In genomic region chr2:147085937-147086336, GRCm38 (mm10) we compare ENCODE assay signal across 37 mouse cellular contexts. TPM values are rescaled to one million over a fixed set of nuclear protein-coding genes. Genes with fewer than 3 reads are reported as not detected.
A peak's percentile ranks its signal among the peaks of the same experiment; 100 is the strongest.
DNase-seq lines count a peak whose midpoint lies in the region; ATAC-seq lines count a peak whose summit lies in the region.
"Had no signal": no experiment of that assay in that cellular context is flagged by ENCODE, and none has a peak within 500 bp of the region (broad histone marks: within the 10 kb centered on the region; RNA-seq: fewer than 3 reads in every experiment).

No protein-coding gene starts in this region.

- ATAC-seq in forebrain, embryonic 12.5 days (ENCODE audit: low FRiP score) = 0 out of 2 replicates have a peak, but pooled peaks have one; percentile 10
- ATAC-seq in limb, embryonic 11.5 days (ENCODE audit: insufficient number of reproducible peaks, low FRiP score, low TSS enrichment, low read depth) = no peak

- H3K4me3 ChIP-seq in forebrain, embryonic 12.5 days (replicated peaks) = no peak overlapping the region
- no peak overlapping the region for H3K4me3 ChIP-seq in forebrain, embryonic 10.5 days
- no peak overlapping the region for H3K4me3 ChIP-seq in limb, embryonic 11.5 days (ENCODE audit: low read depth, low read length)
- H3K4me3 ChIP-seq in limb, embryonic 10.5 days = no peak overlapping the region
- H3K4me3 ChIP-seq: erythroblast, embryonic 14.5 days had no signal

- H3K4me2 ChIP-seq in forebrain, embryonic 12.5 days = no peak overlapping the region
- no peak overlapping the region for H3K4me2 ChIP-seq in limb, embryonic 11.5 days (ENCODE audit: low read depth, severe bottlenecking)

- 3% methylated on average over 6 of the region's 6 CpGs for WGBS in forebrain, embryonic 12.5 days
- WGBS in forebrain, embryonic 10.5 days = 4% methylated on average over 6 of the region's 6 CpGs
- 7% methylated on average over 6 of the region's 6 CpGs for WGBS in limb, embryonic 11.5 days
- WGBS in limb, embryonic 10.5 days = 8% methylated on average over 6 of the region's 6 CpGs

- DNase-seq in forebrain, embryonic 10.5 days (ENCODE audit: extremely low spot score, low spot score) = no peak
- DNase-seq in limb, embryonic 11.5 days (ENCODE audit: low spot score) = peak; percentile 27
- no peak for DNase-seq in limb, embryonic 10.5 days (ENCODE audit: low spot score)
- peak; percentile 5 for DNase-seq in R1 (ENCODE audit: low read depth, low spot score)
- peak; percentile 29 for DNase-seq in induced T-regulatory cell, adult 2 months (ENCODE audit: low read depth)
- DNase-seq in thymus, adult 18-20 months = no peak
- no peak for DNase-seq in left cerebral cortex, postnatal 10 days (ENCODE audit: extremely low spot score in 1 of 2, low spot score in 2 of 2)
- DNase-seq: gastrocnemius, postnatal 25 days; kidney, adult 18-20 months; layer of hippocampus, postnatal 36 days; lung, postnatal 14 days; right cerebral cortex, postnatal 25 days; thymus, postnatal 25 days had no signal

- H3K27me3 ChIP-seq in forebrain, embryonic 12.5 days = peaks cover 60% of the 10 kb centered on the region
- H3K27me3 ChIP-seq in forebrain, embryonic 10.5 days (ENCODE audit: poor library complexity, severe bottlenecking) = peaks cover 99% of the 10 kb centered on the region
- peaks cover 46% of the 10 kb centered on the region for H3K27me3 ChIP-seq in limb, embryonic 11.5 days (ENCODE audit: control insufficient read depth, insufficient read depth, low read length)
- H3K27me3 ChIP-seq in limb, embryonic 10.5 days (ENCODE audit: low read depth, poor library complexity, severe bottlenecking) = peaks cover 84% of the 10 kb centered on the region

- H3K27ac ChIP-seq in forebrain, embryonic 12.5 days = no peak overlapping the region
- H3K27ac ChIP-seq in forebrain, embryonic 10.5 days = no peak overlapping the region
- H3K27ac ChIP-seq in limb, embryonic 11.5 days (replicated peaks; ENCODE audit: low read depth, low read length) = no peak overlapping the region
- H3K27ac ChIP-seq in limb, embryonic 10.5 days = no peak overlapping the region
- H3K27ac ChIP-seq: hindbrain, embryonic 14.5 days; kidney, embryonic 15.5 days; limb, embryonic 12.5 days; liver, embryonic 15.5 days had no signal

- H3K9me3 ChIP-seq in forebrain, embryonic 12.5 days = no peaks in the 10 kb centered on the region
- no peaks in the 10 kb centered on the region for H3K9me3 ChIP-seq in forebrain, embryonic 10.5 days
- H3K9me3 ChIP-seq in limb, embryonic 11.5 days (ENCODE audit: control insufficient read depth, low read length) = no peaks in the 10 kb centered on the region
- H3K9me3 ChIP-seq in limb, embryonic 10.5 days (replicated peaks) = no peaks in the 10 kb centered on the region
- H3K9me3 ChIP-seq: kidney, embryonic 15.5 days; limb, embryonic 12.5 days; liver, embryonic 15.5 days had no signal

- intact Hi-C loops in left cerebral cortex, postnatal 10 days (cut with DNase I) = loop anchor here (5.0 kb wide), 3 partner anchors 101 to 951 kb away; no protein-coding TSS in a partner anchor

- H3K4me1 ChIP-seq in forebrain, embryonic 12.5 days = peaks cover 19% of the 10 kb centered on the region
- H3K4me1 ChIP-seq in forebrain, embryonic 10.5 days = peaks cover 27% of the 10 kb centered on the region
- peaks cover 3% of the 10 kb centered on the region; the same call in 1 of the 2 replicates for H3K4me1 ChIP-seq in limb, embryonic 11.5 days (ENCODE audit: control insufficient read depth, insufficient read depth, low read length)
- H3K4me1 ChIP-seq in limb, embryonic 10.5 days = peaks cover 20% of the 10 kb centered on the region

- H3K9ac ChIP-seq in forebrain, embryonic 12.5 days = no peak overlapping the region
- no peak overlapping the region for H3K9ac ChIP-seq in limb, embryonic 11.5 days (ENCODE audit: low read length)
- H3K9ac ChIP-seq: hindbrain, embryonic 14.5 days; kidney, embryonic 15.5 days; limb, embryonic 12.5 days; liver, embryonic 15.5 days; lung, embryonic 14.5 days had no signal

- no peaks in the 10 kb centered on the region for H3K36me3 ChIP-seq in forebrain, embryonic 12.5 days (replicated peaks)
- no peaks in the 10 kb centered on the region for H3K36me3 ChIP-seq in forebrain, embryonic 10.5 days (replicated peaks)
- H3K36me3 ChIP-seq in limb, embryonic 11.5 days (ENCODE audit: control insufficient read depth, insufficient read depth, low read length) = no peaks in the 10 kb centered on the region
- no peaks in the 10 kb centered on the region for H3K36me3 ChIP-seq in limb, embryonic 10.5 days
- H3K36me3 ChIP-seq: heart, embryonic 12.5 days; kidney, embryonic 15.5 days; limb, embryonic 12.5 days; liver, embryonic 15.5 days had no signal

RNA-seq across cellular contexts. Expression of gene Nkx2-4, which starts 0.7 kb away (rescaled TPM):
- polyA plus RNA-seq in forebrain, embryonic 12.5 days (2016; fragmentation: Nextera tagmentation; extraction: Ambion mirVana) = 1.1 and 2.8 TPM in 2 replicates
- polyA plus RNA-seq in forebrain, embryonic 10.5 days (2016; fragmentation: Nextera tagmentation; extraction: Ambion mirVana) = 0.10 and 0.28 TPM in 2 replicates
- not detected in 2 replicates for polyA plus RNA-seq in limb, embryonic 11.5 days (2014; fragmentation: Nextera tagmentation; extraction: Ambion mirVana)
- polyA plus RNA-seq in limb, embryonic 10.5 days (2016; fragmentation: Nextera tagmentation; extraction: Ambion mirVana) = not detected in 2 replicates
- total RNA-seq in left cerebral cortex, postnatal 10 days (2021) = not detected
- total RNA-seq: adrenal gland, adult 2 months; adrenal gland, postnatal 36 days; gastrocnemius, adult 18-20 months; gastrocnemius, postnatal 25 days; heart, adult 18-20 months; heart, postnatal 4 days; layer of hippocampus, adult 8-10 months; layer of hippocampus, postnatal 36 days; liver, adult 2 months; MEL; neutrophil, adult 5-6 weeks had no signal
- polyA plus RNA-seq: adrenal gland, adult 2 months; cerebellum, adult 2 months; embryonic facial prominence, embryonic 14.5 days; erythroblast, embryonic 14.5 days; frontal cortex, adult 2 months; heart, embryonic 12.5 days; heart, postnatal 0 days; hindbrain, embryonic 14.5 days; intestine, embryonic 14.5 days; kidney, embryonic 15.5 days; limb, embryonic 12.5 days; liver, adult 2 months; liver, embryonic 15.5 days; lung, embryonic 14.5 days; neural tube, embryonic 11.5 days; stomach, embryonic 16.5 days had no signal

Comparison
In these comparisons a context has a peak if more than half of its experiments do, and no peak if none do; other contexts are left out.
1. DNase-seq: peak in limb, embryonic 11.5 days (single experiment), R1 (single experiment) and induced T-regulatory cell, adult 2 months (single experiment); none in forebrain, embryonic 10.5 days (single experiment), limb, embryonic 10.5 days (single experiment), thymus, adult 18-20 months (0 of 2) and left cerebral cortex, postnatal 10 days (0 of 2).